Mouse (Mus musculus): ENCODE data around the gene Lrwd1. TPM values are rescaled to one million over a fixed set of nuclear protein-coding genes. Genes with fewer than 3 reads are reported as not detected.

Gene Lrwd1
- polyA plus RNA-seq, 1 experiment = 52.1 TPM

DNA sequence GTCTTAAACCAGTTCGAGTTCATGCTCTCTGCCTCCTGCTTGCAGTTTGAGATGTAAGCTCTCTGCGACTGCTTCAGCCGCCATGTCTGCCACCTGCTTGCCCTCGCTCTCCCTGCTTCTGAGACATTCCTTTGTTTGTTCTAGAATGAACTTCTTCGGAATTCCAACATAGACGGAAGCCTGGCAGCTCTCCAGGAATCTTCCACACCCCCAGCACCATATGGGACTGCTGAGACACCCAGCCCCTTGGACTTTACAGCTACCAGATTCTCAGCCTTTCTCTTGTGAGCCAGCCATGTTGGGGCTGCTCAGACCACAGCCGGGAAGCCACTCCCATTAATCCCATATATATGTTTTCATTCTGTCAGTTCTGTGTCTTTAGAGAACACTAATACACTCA, 59.6 kb downstream of the Lrwd1 start:
- no peaks in the 10 kb centered on the region for H3K79me3 ChIP-seq (ENCODE audit: low read depth)
- H3K27me3 ChIP-seq (ENCODE audit: control insufficient read depth, insufficient read depth, insufficient read length) = no peaks in the 10 kb centered on the region
- H3K36me3 ChIP-seq (ENCODE audit: control insufficient read depth, insufficient read depth) = no peaks in the 10 kb centered on the region
- H3K4me3 ChIP-seq (ENCODE audit: insufficient read depth, poor library complexity, severe bottlenecking) = no peak overlapping the region
- no peak for TF ChIP-seq MAX (IDR thresholded peaks at IDR 0.05)
- TF ChIP-seq CEBPB (IDR thresholded peaks at IDR 0.05; ENCODE audit: low read depth) = no peak
- TF ChIP-seq MYOG (IDR thresholded peaks at IDR 0.05; ENCODE audit: control insufficient read depth, extremely low read depth, insufficient read length) = no peak
- TF ChIP-seq USF1 (IDR thresholded peaks at IDR 0.05; ENCODE audit: low read depth) = no peak
- no peak for TF ChIP-seq FOSL1 (IDR thresholded peaks at IDR 0.05; ENCODE audit: insufficient read depth, low read length, poor library complexity, severe bottlenecking)
- TF ChIP-seq MYOD1 (IDR thresholded peaks at IDR 0.05; ENCODE audit: control insufficient read depth, insufficient read length, low read depth) = no peak
- H3K79me2 ChIP-seq (ENCODE audit: control insufficient read depth, insufficient read depth) = no peaks in the 10 kb centered on the region
- no peak overlapping the region for H3ac ChIP-seq (ENCODE audit: control insufficient read depth, insufficient read length, low read depth)

DNA sequence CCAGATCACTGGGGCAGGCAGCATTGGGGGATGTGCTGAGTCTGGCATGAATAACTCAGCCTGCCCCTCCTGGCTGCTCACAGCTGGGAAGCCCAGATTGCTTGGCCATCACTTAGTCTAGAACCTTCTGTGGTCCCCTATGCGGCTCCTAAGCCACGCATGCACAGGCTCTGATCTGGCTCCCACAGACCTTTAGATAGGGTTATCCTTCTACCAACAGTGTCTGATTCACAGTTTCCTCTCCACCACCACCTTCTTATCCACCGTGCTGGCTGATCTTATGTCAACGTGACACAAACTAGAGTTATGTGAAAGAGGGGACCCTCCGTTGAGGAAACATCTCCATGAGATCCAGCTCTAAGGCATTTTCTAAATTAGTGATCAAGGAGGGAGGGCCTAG, 60.8 kb downstream of the Lrwd1 start:
- no peaks in the 10 kb centered on the region for H3K36me3 ChIP-seq (ENCODE audit: control insufficient read depth, insufficient read depth)

DNA sequence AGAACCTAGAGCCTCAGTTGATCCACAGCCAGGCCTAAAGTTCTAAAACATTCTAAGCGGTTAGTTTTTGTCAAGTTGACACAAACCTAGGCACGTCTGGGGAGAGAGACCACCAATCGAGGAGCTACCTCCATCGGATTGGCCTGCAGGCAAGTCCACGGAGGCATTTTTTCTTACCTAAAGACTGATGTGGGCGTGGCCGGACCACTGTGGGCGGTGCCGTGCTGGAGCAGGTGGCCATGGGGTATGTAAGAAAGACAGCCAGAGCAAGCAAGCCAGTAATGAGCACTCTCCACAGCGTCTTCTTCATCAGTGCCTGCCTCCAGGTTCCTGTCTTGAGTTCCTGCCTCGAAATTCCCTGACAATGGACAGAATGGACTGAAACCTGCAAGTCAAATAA, 62.3 kb downstream of the Lrwd1 start:
- no peaks in the 10 kb centered on the region for H3K27me3 ChIP-seq (ENCODE audit: control insufficient read depth, insufficient read depth, insufficient read length)
- no peaks in the 10 kb centered on the region for H3K79me2 ChIP-seq (ENCODE audit: control insufficient read depth, insufficient read depth)
- no peaks in the 10 kb centered on the region for H3K79me3 ChIP-seq (ENCODE audit: low read depth)
- H3K36me3 ChIP-seq (ENCODE audit: control insufficient read depth, insufficient read depth) = no peaks in the 10 kb centered on the region
- H3K4me3 ChIP-seq (ENCODE audit: insufficient read depth, poor library complexity, severe bottlenecking) = no peak overlapping the region
- no peak for TF ChIP-seq FOSL1 (IDR thresholded peaks at IDR 0.05; ENCODE audit: insufficient read depth, low read length, poor library complexity, severe bottlenecking)
- no peak for TF ChIP-seq CTCF (IDR thresholded peaks at IDR 0.05; ENCODE audit: control insufficient read depth, insufficient read depth, insufficient read length)
- no peak for TF ChIP-seq CEBPB (IDR thresholded peaks at IDR 0.05; ENCODE audit: low read depth)
- TF ChIP-seq USF1 (IDR thresholded peaks at IDR 0.05; ENCODE audit: low read depth) = no peak
- no peak for TF ChIP-seq MYOD1 (IDR thresholded peaks at IDR 0.05; ENCODE audit: control insufficient read depth, insufficient read length, low read depth)
- no peak for TF ChIP-seq MAX (IDR thresholded peaks at IDR 0.05)
- no peak for TF ChIP-seq MYOG (IDR thresholded peaks at IDR 0.05; ENCODE audit: control insufficient read depth, extremely low read depth, insufficient read length)
- no peak overlapping the region for H3ac ChIP-seq (ENCODE audit: control insufficient read depth, insufficient read length, low read depth)

More for the DNA sequence above, 60.8 kb downstream of the Lrwd1 start:
- no peak overlapping the region for H3ac ChIP-seq (ENCODE audit: control insufficient read depth, insufficient read length, low read depth)
- no peaks in the 10 kb centered on the region for H3K79me3 ChIP-seq (ENCODE audit: low read depth)
- TF ChIP-seq MAX (IDR thresholded peaks at IDR 0.05) = no peak
- no peak for TF ChIP-seq MYOD1 (IDR thresholded peaks at IDR 0.05; ENCODE audit: control insufficient read depth, insufficient read length, low read depth)
- TF ChIP-seq CTCF (IDR thresholded peaks at IDR 0.05; ENCODE audit: control insufficient read depth, insufficient read depth, insufficient read length) = no peak
- TF ChIP-seq USF1 (IDR thresholded peaks at IDR 0.05; ENCODE audit: low read depth) = no peak
- no peak for TF ChIP-seq CEBPB (IDR thresholded peaks at IDR 0.05; ENCODE audit: low read depth)
- TF ChIP-seq FOSL1 (IDR thresholded peaks at IDR 0.05; ENCODE audit: insufficient read depth, low read length, poor library complexity, severe bottlenecking) = no peak
- TF ChIP-seq MYOG (IDR thresholded peaks at IDR 0.05; ENCODE audit: control insufficient read depth, extremely low read depth, insufficient read length) = no peak
- H3K27me3 ChIP-seq (ENCODE audit: control insufficient read depth, insufficient read depth, insufficient read length) = no peaks in the 10 kb centered on the region
- no peaks in the 10 kb centered on the region for H3K79me2 ChIP-seq (ENCODE audit: control insufficient read depth, insufficient read depth)
- no peak overlapping the region for H3K4me3 ChIP-seq (ENCODE audit: insufficient read depth, poor library complexity, severe bottlenecking)

DNA sequence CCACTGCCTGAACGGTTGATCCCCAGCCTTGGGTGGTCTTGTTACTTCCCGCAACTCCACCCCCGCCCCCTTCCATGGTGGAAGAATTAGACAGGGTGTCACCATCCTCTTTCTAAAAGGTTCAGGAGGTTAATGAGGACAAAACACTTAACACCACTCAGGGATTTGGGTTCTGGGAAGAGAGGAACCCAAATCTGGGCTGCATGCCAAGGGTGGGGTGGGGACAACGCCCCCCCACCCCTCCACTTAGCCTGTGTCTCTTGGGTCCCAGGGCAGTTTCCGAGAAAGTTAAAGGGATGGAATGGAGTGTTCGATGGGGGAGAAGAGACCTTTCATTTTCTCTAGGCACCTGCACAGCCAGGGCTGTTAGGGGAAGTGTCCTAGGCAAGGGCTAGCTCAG, 62.8 kb downstream of the Lrwd1 start:
- no peak overlapping the region for H3ac ChIP-seq (ENCODE audit: control insufficient read depth, insufficient read length, low read depth)
- no peaks in the 10 kb centered on the region for H3K79me2 ChIP-seq (ENCODE audit: control insufficient read depth, insufficient read depth)
- H3K36me3 ChIP-seq (ENCODE audit: control insufficient read depth, insufficient read depth) = no peaks in the 10 kb centered on the region
- H3K27me3 ChIP-seq (ENCODE audit: control insufficient read depth, insufficient read depth, insufficient read length) = peaks cover 2% of the 10 kb centered on the region
- TF ChIP-seq MYOD1 (IDR thresholded peaks at IDR 0.05; ENCODE audit: control insufficient read depth, insufficient read length, low read depth) = no peak
- TF ChIP-seq FOSL1 (IDR thresholded peaks at IDR 0.05; ENCODE audit: insufficient read depth, low read length, poor library complexity, severe bottlenecking) = no peak
- no peak for TF ChIP-seq CEBPB (IDR thresholded peaks at IDR 0.05; ENCODE audit: low read depth)
- no peak for TF ChIP-seq MYOG (IDR thresholded peaks at IDR 0.05; ENCODE audit: control insufficient read depth, extremely low read depth, insufficient read length)
- TF ChIP-seq CTCF (IDR thresholded peaks at IDR 0.05; ENCODE audit: control insufficient read depth, insufficient read depth, insufficient read length) = no peak
- TF ChIP-seq MAX (IDR thresholded peaks at IDR 0.05) = no peak
- TF ChIP-seq USF1 (IDR thresholded peaks at IDR 0.05; ENCODE audit: low read depth) = no peak
- H3K79me3 ChIP-seq (ENCODE audit: low read depth) = no peaks in the 10 kb centered on the region
- H3K4me3 ChIP-seq (ENCODE audit: insufficient read depth, poor library complexity, severe bottlenecking) = no peak overlapping the region

Small RNA genes lying within 50 kb of the gene (microRNA-seq; reads per million reads assigned to microRNA genes)
- 3.0 reads per million, percentile 46 among the genes with 10 or more reads in this experiment for gene Mir7035 (ENCODE audit: borderline microRNAs expressed)

Other genes with a start within 250 kb of the Lrwd1 start
- 638 TPM for gene Hspb1, start 248.2 kb downstream of the Lrwd1 start, polyA plus RNA-seq (2012; fragmentation: generic; extraction: Trizol)
- gene Ywhag, start 201.5 kb downstream of the Lrwd1 start, polyA plus RNA-seq (2012; fragmentation: generic; extraction: Trizol) = 227 TPM
- gene Ssc4d, start 161.5 kb downstream of the Lrwd1 start, polyA plus RNA-seq (2012; fragmentation: generic; extraction: Trizol) = 3.6 TPM
- not detected for gene Zp3, start 156.0 kb downstream of the Lrwd1 start, polyA plus RNA-seq (2012; fragmentation: generic; extraction: Trizol)
- 20.3 TPM for gene Dtx2, start 141.3 kb downstream of the Lrwd1 start, polyA plus RNA-seq (2012; fragmentation: generic; extraction: Trizol)
- 0.01 TPM for gene Upk3b, start 97.6 kb downstream of the Lrwd1 start, polyA plus RNA-seq (2012; fragmentation: generic; extraction: Trizol)
- gene Upk3bl, start 81.6 kb downstream of the Lrwd1 start, polyA plus RNA-seq (2012; fragmentation: generic; extraction: Trizol) = 0.11 TPM
- gene Rasa4, start 52.2 kb downstream of the Lrwd1 start, polyA plus RNA-seq (2012; fragmentation: generic; extraction: Trizol) = 37.6 TPM
- gene Polr2j, start 19.4 kb downstream of the Lrwd1 start, polyA plus RNA-seq (2012; fragmentation: generic; extraction: Trizol) = 206 TPM
- gene Alkbh4, start 72 bp upstream of the Lrwd1 start, polyA plus RNA-seq (2012; fragmentation: generic; extraction: Trizol) = 7.0 TPM
- gene Orai2, start 34.6 kb upstream of the Lrwd1 start, polyA plus RNA-seq (2012; fragmentation: generic; extraction: Trizol) = 37.8 TPM
- 53.5 TPM for gene Prkrip1, start 62.9 kb upstream of the Lrwd1 start, polyA plus RNA-seq (2012; fragmentation: generic; extraction: Trizol)
- gene Sh2b2, start 110.5 kb upstream of the Lrwd1 start, polyA plus RNA-seq (2012; fragmentation: generic; extraction: Trizol) = 9.6 TPM

Measured in C2C12 (cell line).